Mouse (Mus musculus) adrenal gland, adult (tissue): Measurements from ENCODE around the gene Wdr89.
A peak's percentile ranks its signal among the peaks of the same experiment; 100 is the strongest.

ENCODE experiments used
- DNase-seq, 2 experiments: peaks; one replicate each; pipeline ENCODE4 v3.0.0; 2022 to 2023; ENCODE audit warnings: low spot score in 1 of 2; ENCODE audit not compliant: inconsistent age in 2 of 2

Wdr89 gene

GRCm38 (mm10) chr12:75616841-75617240, 52.5 kb downstream of the Wdr89 start:
- DNase-seq: no peak

DNA sequence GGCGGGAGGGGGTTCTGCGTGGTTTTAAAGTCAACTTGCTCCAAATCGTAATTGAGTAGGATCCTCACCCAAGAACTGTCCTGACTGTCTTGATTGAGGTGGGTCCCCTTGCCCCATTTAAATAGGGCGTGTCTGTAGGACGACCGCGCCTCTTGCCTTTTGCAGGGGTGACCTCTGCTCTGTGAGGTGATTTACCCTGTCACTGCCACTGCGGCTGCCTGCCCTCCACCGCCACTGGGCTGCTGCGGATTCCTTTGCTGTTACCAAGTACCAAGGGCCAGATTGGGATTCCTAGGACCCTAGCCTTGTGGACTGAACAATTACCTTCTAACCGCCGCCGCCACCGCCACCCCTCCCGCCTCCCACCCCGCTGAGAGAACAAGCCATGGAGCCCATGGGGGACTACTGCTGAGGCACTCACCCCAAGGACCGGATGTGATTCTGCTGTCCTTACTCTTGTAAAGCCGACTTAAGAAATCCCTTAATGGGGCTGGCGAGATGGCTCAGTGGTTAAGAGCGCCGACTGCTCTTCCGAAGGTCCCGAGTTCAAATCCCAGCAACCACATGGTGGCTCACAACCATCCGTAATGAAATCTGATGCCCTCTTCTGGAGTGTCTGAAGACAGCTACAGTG, 53.1 kb downstream of the Wdr89 start:
- peak in 1 of 2 experiments; percentile 56 for DNase-seq

GRCm38 (mm10) chr12:75615556-75615955, 53.8 kb downstream of the Wdr89 start:
- no peak for DNase-seq

GRCm38 (mm10) chr12:75612711-75613110, 56.6 kb downstream of the Wdr89 start:
- no peak for DNase-seq

DNA sequence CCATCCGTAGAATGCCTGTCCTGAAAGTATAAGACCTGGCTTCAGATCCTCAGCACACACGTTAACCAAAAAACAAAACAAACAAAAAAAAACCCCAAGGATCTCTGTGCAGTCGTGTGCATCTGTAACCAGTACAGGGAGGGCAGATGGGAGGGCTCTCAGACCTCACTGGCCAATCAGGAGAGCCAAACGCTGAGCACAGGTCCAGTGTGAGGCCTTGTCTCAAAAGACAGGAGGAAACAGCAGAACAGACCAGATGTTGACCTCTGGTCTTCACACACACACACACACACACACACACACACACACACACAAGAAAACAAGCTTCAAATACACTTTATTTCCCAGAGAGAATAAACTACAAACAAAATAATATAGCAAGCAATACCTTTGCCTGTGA, 69.8 kb downstream of the Wdr89 start:
- peak; percentile 63 to 76 for DNase-seq

DNA sequence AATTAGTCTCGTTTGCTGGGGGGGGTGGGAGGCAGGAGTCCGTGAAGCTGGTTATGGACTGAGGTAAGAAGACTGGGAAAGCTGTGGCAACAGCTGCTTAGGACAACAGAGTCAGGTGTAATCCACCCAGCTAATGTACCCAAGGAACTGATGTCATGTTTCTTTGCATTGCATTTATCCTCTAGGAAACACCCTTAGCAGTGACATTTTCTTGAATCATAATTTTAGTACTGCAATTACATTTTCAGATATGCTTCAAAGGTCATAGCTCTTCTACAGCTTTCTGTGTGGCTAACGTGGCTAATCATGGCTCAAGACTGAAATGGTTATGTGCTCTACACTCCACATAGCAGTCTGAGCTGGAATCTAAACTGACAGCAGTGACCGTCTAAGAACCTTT, 70.3 kb downstream of the Wdr89 start:
- no peak for DNase-seq

DNA sequence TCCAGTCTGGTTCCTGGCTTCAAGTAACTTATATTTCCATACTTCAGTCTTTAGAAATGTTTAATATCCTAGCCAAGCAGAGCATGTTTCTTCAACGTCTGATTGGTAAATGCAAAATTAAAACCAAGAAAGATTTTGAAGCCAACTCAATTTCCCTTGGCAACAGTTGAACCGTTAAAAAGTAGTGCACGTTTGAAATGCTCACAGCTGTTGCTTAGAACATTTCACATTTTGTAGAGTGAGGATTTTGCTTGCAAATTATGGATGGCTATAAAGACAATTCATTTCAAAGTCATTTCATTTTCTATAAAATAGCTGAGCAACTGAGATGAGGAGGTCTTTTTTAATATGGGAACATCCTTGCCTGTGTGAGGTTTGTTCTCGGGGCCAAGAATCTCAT, 71.6 kb downstream of the Wdr89 start:
- DNase-seq: no peak

- DNase-seq: peak; percentile 99 to 100
These were observed 73.0 kb downstream of the Wdr89 start, which contains the start of gene Ppp2r5e for GRCm38 (mm10) chr12:75596154-75597002. TSS of gene Ppp2r5e (minus strand) at chr12:75596245.

GRCm38 (mm10) chr12:75595291-75596153, 73.8 kb downstream of the Wdr89 start:
- peak; percentile 54 to 87 for DNase-seq

- DNase-seq: no peak
These were observed 74.9 kb downstream of the Wdr89 start for GRCm38 (mm10) chr12:75594404-75594803.

DNA sequence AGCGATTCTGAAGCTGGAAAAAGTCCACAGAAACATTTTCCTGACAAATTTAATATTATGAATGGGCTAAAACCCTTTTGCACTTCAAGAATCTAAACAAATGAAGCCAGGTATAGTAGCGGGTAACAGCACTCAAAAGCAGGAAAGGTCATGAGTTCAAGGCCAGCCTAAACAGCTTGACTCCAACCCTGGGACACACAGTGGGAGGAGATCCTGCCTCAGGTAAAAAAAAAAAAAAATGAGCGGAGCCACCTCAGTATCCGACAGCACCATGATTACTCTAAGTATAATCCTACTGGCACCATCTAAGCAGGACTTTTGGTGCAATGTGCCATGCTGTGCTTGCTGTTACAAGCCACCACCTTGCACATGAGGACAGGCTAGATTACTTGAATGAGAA, 75.5 kb downstream of the Wdr89 start:
- DNase-seq: no peak

- DNase-seq: no peak
These were observed 81.8 kb downstream of the Wdr89 start for GRCm38 (mm10) chr12:75587501-75587900.

DNA sequence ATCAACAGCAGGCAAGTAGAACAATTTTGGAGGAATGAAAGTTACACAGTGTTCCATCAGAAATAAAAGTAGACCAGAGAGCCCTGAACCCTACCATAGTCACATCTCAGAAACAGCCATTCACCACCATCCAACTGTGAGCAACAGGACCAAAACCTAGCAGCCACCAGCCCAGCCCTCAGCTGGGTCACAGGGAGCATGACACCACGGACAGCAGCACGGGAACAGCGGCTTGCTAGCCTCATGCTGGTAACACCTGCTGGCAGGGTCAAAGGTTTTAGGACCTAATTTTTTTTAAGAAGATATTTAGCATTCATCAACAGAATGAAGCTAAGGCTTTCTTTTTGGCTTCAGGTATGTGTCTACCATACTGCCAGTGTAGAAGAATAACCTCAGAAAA, 85.6 kb downstream of the Wdr89 start:
- DNase-seq: peak in 1 of 2 experiments; percentile 21
